Mouse (Mus musculus): ENCODE data around the gene Dok5. TPM values are rescaled to one million over a fixed set of nuclear protein-coding genes. Genes with fewer than 3 reads are reported as not detected.

Gene Dok5
- total and polyA plus RNA-seq, 2 experiments from 2014 or later, result 29.7 to 38.0 TPM

- DNase-seq (ENCODE audit: low spot score), result no peak
- ATAC-seq, result peak; percentile 51; the same call in 1 of the 2 replicates
- no peak overlapping the region for H3K9ac ChIP-seq (replicated peaks; ENCODE audit: low read length)
- no peak for TF ChIP-seq CTCF (IDR thresholded peaks at IDR 0.05; ENCODE audit: low read depth)
- H3K27ac ChIP-seq, result 0 out of 2 replicates have a peak overlapping the region, but pooled peaks have one; percentile 32
- WGBS, result 80% methylated on average over 11 of the region's 11 CpGs
- H3K4me3 ChIP-seq (ENCODE audit: low read length), result no peak overlapping the region
- H3K4me1 ChIP-seq (ENCODE audit: insufficient read depth, low read length), result peaks cover 5% of the 10 kb centered on the region
- H3K36me3 ChIP-seq (ENCODE audit: insufficient read depth, low read length), result no peaks in the 10 kb centered on the region
- H3K4me2 ChIP-seq (ENCODE audit: low read depth, low read length), result no peak overlapping the region
- no peaks in the 10 kb centered on the region for H3K9me3 ChIP-seq (ENCODE audit: low read length)
- no peaks in the 10 kb centered on the region for H3K27me3 ChIP-seq (ENCODE audit: insufficient read depth, low read length)
Measured at GRCm38 (mm10) chr2:170780010-170780750, 48.6 kb downstream of the Dok5 start.

GRCm38 (mm10) chr2:170788101-170788500, 56.5 kb downstream of the Dok5 start:
- TF ChIP-seq CTCF (IDR thresholded peaks at IDR 0.05; ENCODE audit: low read depth), result no peak
- no peak for ATAC-seq
- Histone ChIP-seq H3K27me3 (ENCODE audit: insufficient read depth, low read length) (no peaks in the 10 kb centered on the region), H3K27ac (no peak overlapping the region), H3K36me3 (ENCODE audit: insufficient read depth, low read length) (no peaks in the 10 kb centered on the region), H3K9ac (replicated peaks; ENCODE audit: low read length) (no peak overlapping the region), H3K9me3 (ENCODE audit: low read length) (no peaks in the 10 kb centered on the region), H3K4me2 (ENCODE audit: low read depth, low read length) (no peak overlapping the region), H3K4me1 (ENCODE audit: insufficient read depth, low read length) (no peaks in the 10 kb centered on the region; the same call in 1 of the 2 replicates), H3K4me3 (ENCODE audit: low read length) (no peak overlapping the region)
- DNase-seq (ENCODE audit: low spot score), result no peak
- 96% methylated on average over 10 of the region's 10 CpGs for WGBS

GRCm38 (mm10) chr2:170791332-170792017, 59.9 kb downstream of the Dok5 start:
- 16% methylated on average over 8 of the region's 8 CpGs for WGBS
- H3K27me3 ChIP-seq (ENCODE audit: insufficient read depth, low read length), result no peaks in the 10 kb centered on the region
- H3K4me3 ChIP-seq (ENCODE audit: low read length), result no peak overlapping the region
- ATAC-seq (peak; percentile 89), DNase-seq (ENCODE audit: low spot score) (peak; percentile 80)
- H3K9ac ChIP-seq (replicated peaks; ENCODE audit: low read length), result no peak overlapping the region
- no peaks in the 10 kb centered on the region; the same call in 1 of the 2 replicates for H3K4me1 ChIP-seq (ENCODE audit: insufficient read depth, low read length)
- peak overlapping the region; percentile 13; the same call in 1 of the 2 replicates for H3K4me2 ChIP-seq (ENCODE audit: low read depth, low read length)
- H3K27ac ChIP-seq, result no peak overlapping the region
- no peak for TF ChIP-seq CTCF (IDR thresholded peaks at IDR 0.05; ENCODE audit: low read depth)
- no peaks in the 10 kb centered on the region for H3K36me3 ChIP-seq (ENCODE audit: insufficient read depth, low read length)
- H3K9me3 ChIP-seq (ENCODE audit: low read length), result no peaks in the 10 kb centered on the region

GRCm38 (mm10) chr2:170795242-170795641, 63.6 kb downstream of the Dok5 start:
- no peak for DNase-seq (ENCODE audit: low spot score)
- H3K4me1 ChIP-seq (ENCODE audit: insufficient read depth, low read length), result no peaks in the 10 kb centered on the region; the same call in 1 of the 2 replicates

GRCm38 (mm10) chr2:170802984-170803383, 71.4 kb downstream of the Dok5 start:
- Histone ChIP-seq H3K27ac (no peak overlapping the region), H3K4me1 (ENCODE audit: insufficient read depth, low read length) (no peaks in the 10 kb centered on the region), H3K4me2 (ENCODE audit: low read depth, low read length) (no peak overlapping the region), H3K9me3 (ENCODE audit: low read length) (no peaks in the 10 kb centered on the region), H3K27me3 (ENCODE audit: insufficient read depth, low read length) (no peaks in the 10 kb centered on the region), H3K9ac (replicated peaks; ENCODE audit: low read length) (no peak overlapping the region), H3K4me3 (ENCODE audit: low read length) (no peak overlapping the region), H3K36me3 (ENCODE audit: insufficient read depth, low read length) (no peaks in the 10 kb centered on the region)
- no peak for ATAC-seq
- WGBS, result 78% methylated on average over 6 of the region's 6 CpGs
- DNase-seq (ENCODE audit: low spot score), result no peak
- no peak for TF ChIP-seq CTCF (IDR thresholded peaks at IDR 0.05; ENCODE audit: low read depth)

More at GRCm38 (mm10) chr2:170795242-170795641, 63.6 kb downstream of the Dok5 start:
- H3K4me2 ChIP-seq (ENCODE audit: low read depth, low read length), result no peak overlapping the region
- peak; percentile 37; the same call in 1 of the 2 replicates for TF ChIP-seq CTCF (IDR thresholded peaks at IDR 0.05; ENCODE audit: low read depth)
- no peak overlapping the region for H3K4me3 ChIP-seq (ENCODE audit: low read length)
- no peak for ATAC-seq
- H3K27me3 ChIP-seq (ENCODE audit: insufficient read depth, low read length), result no peaks in the 10 kb centered on the region
- no peaks in the 10 kb centered on the region for H3K36me3 ChIP-seq (ENCODE audit: insufficient read depth, low read length)
- 89% methylated on average over 3 of the region's 3 CpGs for WGBS
- no peak overlapping the region for H3K9ac ChIP-seq (replicated peaks; ENCODE audit: low read length)
- H3K9me3 ChIP-seq (ENCODE audit: low read length), result no peaks in the 10 kb centered on the region
- H3K27ac ChIP-seq, result no peak overlapping the region

- no peak for DNase-seq (ENCODE audit: low spot score)
- ATAC-seq, result no peak
- H3K9me3 ChIP-seq (ENCODE audit: low read length), result no peaks in the 10 kb centered on the region
- H3K4me3 ChIP-seq (ENCODE audit: low read length), result no peak overlapping the region
- no peak for TF ChIP-seq CTCF (IDR thresholded peaks at IDR 0.05; ENCODE audit: low read depth)
- no peaks in the 10 kb centered on the region for H3K36me3 ChIP-seq (ENCODE audit: insufficient read depth, low read length)
- no peak overlapping the region for H3K4me2 ChIP-seq (ENCODE audit: low read depth, low read length)
- no peaks in the 10 kb centered on the region for H3K27me3 ChIP-seq (ENCODE audit: insufficient read depth, low read length)
- WGBS, result 52% methylated on average over 12 of the region's 12 CpGs
- H3K27ac ChIP-seq, result no peak overlapping the region; the same call in 1 of the 2 replicates
- H3K4me1 ChIP-seq (ENCODE audit: insufficient read depth, low read length), result no peaks in the 10 kb centered on the region
- H3K9ac ChIP-seq (replicated peaks; ENCODE audit: low read length), result no peak overlapping the region
Measured at GRCm38 (mm10) chr2:170807555-170808258, 76.1 kb downstream of the Dok5 start.
